8 mouse cellular contexts compared by ENCODE assay signal in genomic region chr9:69468991-69469390, GRCm38 (mm10). TPM values are rescaled to one million over a fixed set of nuclear protein-coding genes. Genes with fewer than 3 reads are reported as not detected.
DNase-seq lines count a peak whose midpoint lies in the region; ATAC-seq lines count a peak whose summit lies in the region.

No protein-coding gene starts in this region.

- peaks cover 21% of the 10 kb centered on the region for H3K36me3 ChIP-seq in embryonic facial prominence, embryonic 12.5 days
- no peaks in the 10 kb centered on the region for H3K36me3 ChIP-seq in hindbrain, embryonic 13.5 days
- no peaks in the 10 kb centered on the region for H3K36me3 ChIP-seq in liver, embryonic 11.5 days (ENCODE audit: control insufficient read depth, insufficient read depth, low read length)

- peak overlapping the region; percentile 18 for H3K4me2 ChIP-seq in embryonic facial prominence, embryonic 12.5 days (replicated peaks)
- no peak overlapping the region for H3K4me2 ChIP-seq in hindbrain, embryonic 13.5 days
- H3K4me2 ChIP-seq in liver, embryonic 11.5 days, result no peak overlapping the region

- H3K9ac ChIP-seq in embryonic facial prominence, embryonic 12.5 days, result no peak overlapping the region
- H3K9ac ChIP-seq in hindbrain, embryonic 13.5 days, result peak overlapping the region; percentile 44; the same call in 1 of the 2 replicates
- H3K9ac ChIP-seq in liver, embryonic 11.5 days (ENCODE audit: low read depth, low read length), result no peak overlapping the region

- WGBS in embryonic facial prominence, embryonic 12.5 days, result 4% methylated on average over 9 of the region's 9 CpGs
- 11% methylated on average over 9 of the region's 9 CpGs for WGBS in hindbrain, embryonic 13.5 days
- WGBS in liver, embryonic 11.5 days, result 42% methylated on average over 9 of the region's 9 CpGs

- peak; percentile 77 for ATAC-seq in embryonic facial prominence, embryonic 12.5 days (ENCODE audit: insufficient number of reproducible peaks, insufficient read depth, low FRiP score, low TSS enrichment)
- 0 out of 2 replicates have a peak, but pooled peaks have one; percentile 49 for ATAC-seq in hindbrain, embryonic 13.5 days (ENCODE audit: low FRiP score)
- ATAC-seq in liver, embryonic 11.5 days (replicated peaks; ENCODE audit: low FRiP score), result peak; percentile 43; the same call in 1 of the 2 replicates
- no peak for ATAC-seq in megakaryocyte, adult 5-6 weeks (ENCODE audit: poor library complexity, severe bottlenecking)

- H3K4me1 ChIP-seq in embryonic facial prominence, embryonic 12.5 days, result peaks cover 67% of the 10 kb centered on the region
- H3K4me1 ChIP-seq in hindbrain, embryonic 13.5 days (replicated peaks), result peaks cover 35% of the 10 kb centered on the region
- peaks cover 3% of the 10 kb centered on the region; the same call in 1 of the 2 replicates for H3K4me1 ChIP-seq in liver, embryonic 11.5 days (replicated peaks; ENCODE audit: control insufficient read depth, insufficient read depth, low read length)

- intact Hi-C loops in heart, postnatal 25 days (cut with DNase I), result no loop called here

- peak; percentile 92 for DNase-seq in heart, adult 11 months
- no peak for DNase-seq in heart, postnatal 25 days (ENCODE audit: low spot score)
- DNase-seq in liver, embryonic 11.5 days (ENCODE audit: low spot score), result no peak
- peak; percentile 50 for DNase-seq in skeletal muscle tissue, adult 2 months (ENCODE audit: low read depth, low spot score)
- DNase-seq in frontal cortex, postnatal 14 days (ENCODE audit: low spot score in 2 of 2), result no peak

- no peaks in the 10 kb centered on the region for H3K9me3 ChIP-seq in embryonic facial prominence, embryonic 12.5 days
- H3K9me3 ChIP-seq in hindbrain, embryonic 13.5 days, result no peaks in the 10 kb centered on the region
- no peaks in the 10 kb centered on the region for H3K9me3 ChIP-seq in liver, embryonic 11.5 days (ENCODE audit: control insufficient read depth, low read length)

- H3K27me3 ChIP-seq in embryonic facial prominence, embryonic 12.5 days, result no peaks in the 10 kb centered on the region
- no peaks in the 10 kb centered on the region for H3K27me3 ChIP-seq in hindbrain, embryonic 13.5 days
- no peaks in the 10 kb centered on the region for H3K27me3 ChIP-seq in liver, embryonic 11.5 days (replicated peaks; ENCODE audit: control insufficient read depth, insufficient read depth, low read length)

- no peak overlapping the region for H3K4me3 ChIP-seq in embryonic facial prominence, embryonic 12.5 days
- no peak overlapping the region for H3K4me3 ChIP-seq in hindbrain, embryonic 13.5 days
- H3K4me3 ChIP-seq in liver, embryonic 11.5 days (ENCODE audit: low read depth, low read length), result no peak overlapping the region

- peak overlapping the region; percentile 80 for H3K27ac ChIP-seq in embryonic facial prominence, embryonic 12.5 days
- H3K27ac ChIP-seq in hindbrain, embryonic 13.5 days, result no peak overlapping the region
- H3K27ac ChIP-seq in liver, embryonic 11.5 days (ENCODE audit: low read depth, low read length), result no peak overlapping the region

RNA-seq across cellular contexts. Expression of gene Anxa2, which starts 15.6 kb away (rescaled TPM):
- 100 to 1,000 TPM in 1 of 2 experiments, 10 to 100 TPM in 1; 95.4 to 104 TPM for total RNA-seq in heart, postnatal 25 days (2021)
- 636 and 644 TPM in 2 replicates for polyA plus RNA-seq in embryonic facial prominence, embryonic 12.5 days (2016; fragmentation: Nextera tagmentation; extraction: Ambion mirVana)
- polyA plus RNA-seq in hindbrain, embryonic 13.5 days (2015; fragmentation: Nextera tagmentation; extraction: Ambion mirVana), result 187 TPM in 2 replicates
- polyA plus RNA-seq in liver, embryonic 11.5 days (2014; fragmentation: Nextera tagmentation; extraction: Ambion mirVana), result 153 and 159 TPM in 2 replicates
- total RNA-seq in megakaryocyte, adult 5-6 weeks (2015), result 1,047 and 1,062 TPM in 2 replicates
- total RNA-seq in megakaryocyte, adult 5-6 weeks (2017), result 654 and 695 TPM in 2 replicates

Comparison
In these comparisons a context has a peak if more than half of its experiments do, and no peak if none do; other contexts are left out.
1. DNase-seq: peak in heart, adult 11 months (single experiment) and skeletal muscle tissue, adult 2 months (single experiment); none in heart, postnatal 25 days (single experiment), liver, embryonic 11.5 days (single experiment) and frontal cortex, postnatal 14 days (0 of 2).